Mouse (Mus musculus) stomach, postnatal 0 days (tissue): ENCODE measurements around the gene Tigd3. TPM values are rescaled to one million over a fixed set of nuclear protein-coding genes. Genes with fewer than 3 reads are reported as not detected.

Source experiments
- ATAC-seq: fragments of 200-750 bp; cut with Nextera tagmentation; 2 replicates; pipeline ENCODE4 v1.8.0; 2017; ENCODE audit not compliant: low FRiP score, low TSS enrichment
- DNase-seq: peaks from one replicate; pipeline ENCODE4 v3.0.0-alpha.2; 2016; ENCODE audit warnings: low spot score
- H3K27ac ChIP-seq: fragments of 300-500 bp; sonication (generic); replicated peaks from 2 replicates; pipeline ENCODE4 v1.5.1; 2014; ENCODE audit warnings: mild to moderate bottlenecking, control low read depth
- H3K27me3 ChIP-seq: fragments of 300-500 bp; sonication (generic); 2 replicates; pipeline ENCODE4 v1.6.1; 2014; ENCODE audit warnings: low read length; ENCODE audit not compliant: control insufficient read depth, insufficient read depth
- H3K36me3 ChIP-seq: fragments of 300-500 bp; sonication (generic); 2 replicates; pipeline ENCODE4 v1.6.1; 2014; ENCODE audit warnings: low read length, mixed read lengths; ENCODE audit not compliant: control insufficient read depth, insufficient read depth
- H3K4me1 ChIP-seq: fragments of 300-500 bp; sonication (generic); replicated peaks from 2 replicates; pipeline ENCODE4 v1.6.1; 2014; ENCODE audit warnings: antibody characterized with exemption; ENCODE audit not compliant: control insufficient read depth, insufficient read depth
- H3K4me2 ChIP-seq: fragments of 300-500 bp; sonication (generic); replicated peaks from 2 replicates; pipeline ENCODE4 v1.6.1; 2014; ENCODE audit warnings: low read depth, mild to moderate bottlenecking, control low read depth, moderate library complexity
- H3K4me3 ChIP-seq: fragments of 300-500 bp; sonication (generic); 2 replicates; pipeline ENCODE4 v1.5.1; 2014; ENCODE audit warnings: low read depth, low read length, control low read depth
- H3K9ac ChIP-seq: fragments of 300-500 bp; sonication (generic); 2 replicates; pipeline ENCODE4 v1.6.1; 2014; ENCODE audit warnings: mild to moderate bottlenecking, low read length, control low read depth, mixed read lengths
- H3K9me3 ChIP-seq: fragments of 300-500 bp; sonication (generic); 2 replicates; pipeline ENCODE4 v1.6.1; 2016; ENCODE audit warnings: low read length; ENCODE audit not compliant: control insufficient read depth
- CTCF ChIP-seq: IDR thresholded peaks from 2 replicates; pipeline ENCODE4 v1.5.1; 2016; ENCODE audit warnings: antibody characterized with exemption, low read depth, mild to moderate bottlenecking, moderate library complexity
- EP300 ChIP-seq: optimal IDR thresholded peaks from 2 replicates; pipeline ENCODE3; 2016; ENCODE audit warnings: antibody characterized with exemption
- WGBS: fragments of 180-500 bp; shearing (Covaris S2); extraction: QIAGEN DNeasy Blood & Tissue Kit; methylation state at CpG from one replicate; pipeline ENCODE4 v1.1.7; 2014; 5-methylcytosine and 5-hydroxymethylcytosine counted together
- polyA plus RNA-seq: library from polyadenylated mRNA; unstranded; fragments of >200 nt; fragmentation: Nextera tagmentation; extraction: Ambion mirVana; gene quantifications from 2 replicates; pipeline ENCODE4 v1.2.1, GENCODE M21; 2015

The Tigd3 gene
- polyA plus RNA-seq, 1 experiment from 2014 or later: 1.0 TPM

DNA sequence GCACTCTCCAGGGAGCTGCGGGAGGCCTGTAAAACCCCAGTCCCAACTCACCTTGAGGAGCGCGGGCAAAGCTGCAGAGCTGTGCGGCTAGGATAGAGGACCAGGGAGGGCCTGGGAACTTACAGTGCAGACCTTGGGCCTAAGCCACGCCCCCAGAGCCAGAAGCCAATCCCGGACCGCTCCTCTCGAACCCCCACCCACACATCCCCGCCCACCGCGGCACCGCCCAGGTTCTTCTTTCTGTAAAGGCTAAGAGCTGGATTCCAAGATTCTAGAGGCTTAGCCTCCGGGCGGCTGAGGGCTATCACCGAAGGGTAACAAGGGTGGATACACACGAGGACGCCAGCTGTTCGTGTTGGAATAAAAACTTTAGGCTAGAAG is 30.8 kb upstream of the Tigd3 start, which contains the start of gene Cdc42ep2:
Gene Cdc42ep2, minus strand, starts transcription at position 104 of the 381 bp plus-strand sequence.
- Histone ChIP-seq H3K4me2 (peak within 1 kb of the TSS; percentile 92), H3K9ac (peak within 1 kb of the TSS; percentile 67), H3K9me3 (no peaks in the 10 kb centered on the region), H3K36me3 (no peaks in the 10 kb centered on the region), H3K4me3 (peak within 1 kb of the TSS; percentile 71), H3K27me3 (no peaks in the 10 kb centered on the region), H3K27ac (peak within 1 kb of the TSS; percentile 92), H3K4me1 (peaks cover 5% of the 10 kb centered on the region)
- 0% methylated on average over 18 of the region's 18 CpGs for WGBS
- DNase-seq (peak; percentile 97), ATAC-seq (peak; percentile 94)
- TF ChIP-seq CTCF (no peak), EP300 (no peak)

GRCm38 (mm10) chr19:5923990-5924712 is 30.2 kb upstream of the Tigd3 start:
- DNase-seq (peak; percentile 91), ATAC-seq (peak; percentile 73)
- Histone ChIP-seq H3K4me3 (peak overlapping the region; percentile 71), H3K9me3 (no peaks in the 10 kb centered on the region), H3K27me3 (no peaks in the 10 kb centered on the region), H3K4me1 (peaks cover 5% of the 10 kb centered on the region; the same call in 1 of the 2 replicates), H3K36me3 (no peaks in the 10 kb centered on the region), H3K9ac (peak overlapping the region; percentile 67), H3K4me2 (peak overlapping the region; percentile 92), H3K27ac (peak overlapping the region; percentile 92)
- WGBS: under 1% methylated on average over 38 of the region's 38 CpGs
- TF ChIP-seq EP300 (no peak), CTCF (peak; percentile 89)

GRCm38 (mm10) chr19:5922963-5923362 is 29.0 kb upstream of the Tigd3 start:
- H3K4me3 ChIP-seq: no peak overlapping the region
- H3K36me3 ChIP-seq: peaks cover 2% of the 10 kb centered on the region; the same call in 1 of the 2 replicates
- H3K9ac ChIP-seq: no peak overlapping the region
- no peaks in the 10 kb centered on the region for H3K27me3 ChIP-seq
- peak overlapping the region; percentile 36 for H3K4me2 ChIP-seq
- TF ChIP-seq EP300 (no peak), CTCF (no peak)
- ATAC-seq (no peak), DNase-seq (no peak)
- H3K9me3 ChIP-seq: no peaks in the 10 kb centered on the region
- whole genome bisulfite sequencing: 90% methylated on average over 3 of the region's 3 CpGs
- peaks cover 3% of the 10 kb centered on the region; the same call in 1 of the 2 replicates for H3K4me1 ChIP-seq
- H3K27ac ChIP-seq: 0 out of 2 replicates have a peak overlapping the region, but pooled peaks have one; percentile 49

DNA sequence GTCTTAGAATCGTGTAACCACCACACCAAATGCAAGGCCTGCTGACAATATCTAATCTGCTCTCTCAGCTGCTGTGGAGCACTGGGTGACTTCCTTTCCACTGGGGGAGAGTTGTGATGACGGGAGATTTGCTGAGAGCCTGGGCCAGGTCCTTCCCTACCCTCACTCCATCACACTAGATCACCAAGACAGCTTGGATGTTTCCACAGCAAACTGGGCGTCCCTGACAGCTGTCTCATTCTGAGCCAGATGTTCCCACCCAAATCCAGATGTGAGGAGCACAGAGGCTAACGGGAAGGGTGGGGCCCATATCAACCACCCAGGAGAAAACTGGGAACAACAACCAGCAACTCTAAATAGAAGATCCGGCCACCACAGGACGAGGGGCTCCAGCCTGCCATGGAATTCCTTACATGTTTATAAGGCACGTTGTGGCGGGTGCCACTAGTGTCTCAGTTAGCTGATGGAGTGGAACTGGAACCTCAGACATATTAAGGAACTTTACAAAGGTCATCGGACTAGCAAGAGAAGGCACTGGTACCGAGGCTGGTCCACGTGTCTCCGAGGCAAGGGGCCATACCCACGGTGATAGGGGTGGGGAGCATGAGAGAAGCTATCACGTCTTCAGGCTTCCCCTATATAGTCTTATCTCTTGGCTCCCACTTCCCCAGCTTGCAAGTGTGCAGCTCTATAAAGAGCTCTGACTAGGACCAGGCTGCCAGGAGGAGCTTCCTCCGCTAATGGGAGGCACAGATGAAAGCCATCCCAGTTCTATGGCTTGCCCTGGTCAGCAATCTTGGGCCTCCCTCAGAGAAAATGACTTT is 28.4 kb upstream of the Tigd3 start:
- Histone ChIP-seq H3K9me3 (no peaks in the 10 kb centered on the region), H3K27me3 (no peaks in the 10 kb centered on the region), H3K36me3 (peaks cover 7% of the 10 kb centered on the region), H3K4me3 (no peak overlapping the region; the same call in 1 of the 2 replicates), H3K9ac (peak overlapping the region; percentile 50; the same call in 1 of the 2 replicates), H3K4me1 (peaks cover 3% of the 10 kb centered on the region; the same call in 1 of the 2 replicates), H3K4me2 (peak overlapping the region; percentile 36), H3K27ac (peak overlapping the region; percentile 49; the same call in 1 of the 2 replicates)
- ATAC-seq (no peak), DNase-seq (no peak)
- no peak for TF ChIP-seq EP300
- no peak for TF ChIP-seq CTCF
- WGBS: 58% methylated on average over 15 of the region's 15 CpGs

DNA sequence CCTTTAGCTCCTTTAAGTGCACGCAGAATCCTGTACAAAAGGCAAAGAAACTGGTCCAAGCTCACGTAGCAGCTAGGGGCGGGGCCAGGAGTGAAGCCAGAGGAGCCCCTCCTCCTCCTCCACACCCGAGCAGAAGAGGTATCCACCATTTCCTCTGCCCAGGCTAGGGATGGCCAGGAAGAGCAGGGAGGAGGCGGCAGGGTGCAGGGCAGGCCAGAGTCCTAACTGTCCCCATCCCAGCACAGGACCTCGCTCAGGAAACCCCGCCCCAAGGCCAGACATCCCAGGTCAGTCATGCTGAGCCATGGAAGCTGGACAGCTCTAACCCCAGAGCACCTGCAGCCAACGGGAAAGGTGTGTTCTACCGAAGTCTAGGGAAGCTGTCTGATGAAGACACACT is 27.8 kb upstream of the Tigd3 start:
- ATAC-seq (no peak), DNase-seq (no peak)
- peak overlapping the region; percentile 35; the same call in 1 of the 2 replicates for H3K27ac ChIP-seq
- TF ChIP-seq CTCF (no peak), EP300 (no peak)
- peaks cover 3% of the 10 kb centered on the region; the same call in 1 of the 2 replicates for H3K4me1 ChIP-seq
- H3K4me3 ChIP-seq: no peak overlapping the region
- peak overlapping the region; percentile 36 for H3K4me2 ChIP-seq
- peak overlapping the region; percentile 50; the same call in 1 of the 2 replicates for H3K9ac ChIP-seq
- H3K9me3 ChIP-seq: no peaks in the 10 kb centered on the region
- H3K27me3 ChIP-seq: no peaks in the 10 kb centered on the region
- H3K36me3 ChIP-seq: peaks cover 9% of the 10 kb centered on the region
- WGBS: 24% methylated on average over 9 of the region's 9 CpGs
